Mouse (Mus musculus) 3134 (cell line): ENCODE results near the gene Nup210l.
"Not testable (repeated sequence)": the region's sequence is repeated elsewhere in the genome, so short reads cannot be mapped to it uniquely, and the experiment has no call there.

Experiments
- DNase-seq: peaks from one replicate; pipeline ENCODE4 v3.0.0-alpha.2; 2011; ENCODE audit warnings: low spot score; ENCODE audit not compliant: insufficient read length; ENCODE audit errors: extremely low read depth

Gene Nup210l

DNA sequence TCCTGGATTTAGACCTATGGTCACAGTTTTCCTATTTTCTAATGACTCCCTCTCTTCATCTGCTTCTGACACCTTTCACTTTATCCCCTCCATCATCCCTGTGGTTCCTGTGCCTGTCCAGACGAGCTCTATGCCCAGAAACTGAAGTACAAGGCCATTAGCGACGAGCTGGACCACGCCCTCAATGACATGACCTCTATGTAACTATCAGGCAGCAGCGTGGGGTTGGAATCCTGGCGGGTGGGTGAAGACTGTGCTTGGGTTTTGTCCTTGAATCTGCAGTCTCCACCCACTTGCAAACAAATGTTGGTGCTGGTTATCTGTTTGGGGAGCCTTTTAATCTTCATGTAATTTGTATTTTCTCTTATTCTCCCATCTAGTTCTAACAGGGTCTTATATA lies 13.0 kb upstream of the Nup210l start:
- no peak for DNase-seq

- no peak for DNase-seq
These were observed 9.5 kb upstream of the Nup210l start for GRCm38 (mm10) chr3:90094453-90094852.

- DNase-seq, result no peak
These were observed 6.0 kb upstream of the Nup210l start for GRCm38 (mm10) chr3:90097928-90098327.

- DNase-seq, result no peak
These were observed 2.9 kb upstream of the Nup210l start for GRCm38 (mm10) chr3:90101010-90101409.

DNA sequence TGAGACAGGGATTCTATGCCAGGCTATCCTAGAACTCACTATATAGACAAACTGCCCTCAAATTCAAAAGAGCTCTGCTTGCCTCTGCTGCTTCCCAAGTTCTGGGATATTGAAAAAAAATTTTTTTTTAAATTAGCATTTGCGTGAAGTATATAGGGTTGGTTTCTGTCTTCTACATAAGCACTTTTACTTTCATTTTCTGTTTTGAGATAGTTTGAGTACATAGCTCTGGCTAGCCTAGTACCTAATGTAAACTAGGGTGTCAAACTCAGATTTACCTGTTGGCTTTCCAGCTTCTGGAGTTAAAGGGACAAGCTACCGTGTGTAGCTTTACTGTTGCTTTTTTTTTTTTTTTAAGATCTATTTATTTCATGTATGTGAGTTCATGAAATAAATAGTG lies 2.3 kb upstream of the Nup210l start:
- no peak for DNase-seq

- no peak for DNase-seq
These were observed 1.7 kb upstream of the Nup210l start for GRCm38 (mm10) chr3:90102239-90102638.

DNA sequence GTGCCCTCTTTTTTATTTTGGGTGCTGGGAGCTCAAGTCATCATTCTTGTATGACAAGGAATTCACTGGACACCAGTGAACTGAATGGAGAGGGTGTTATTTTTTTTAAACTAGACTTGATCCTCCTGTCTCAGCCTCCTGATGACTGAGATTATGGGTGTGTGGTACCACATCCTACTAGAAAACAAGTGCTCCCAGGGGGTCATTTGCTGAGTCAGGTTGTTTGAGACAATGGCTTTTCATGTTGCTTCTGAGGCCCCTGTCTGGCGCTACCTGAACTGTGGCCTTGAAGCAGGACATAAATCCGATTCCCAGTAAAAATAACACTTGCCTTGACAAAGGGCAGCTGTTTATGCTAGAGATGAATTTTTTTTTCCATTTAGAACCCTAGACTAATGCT lies 756 bp upstream of the Nup210l start:
- DNase-seq, result no peak

DNA sequence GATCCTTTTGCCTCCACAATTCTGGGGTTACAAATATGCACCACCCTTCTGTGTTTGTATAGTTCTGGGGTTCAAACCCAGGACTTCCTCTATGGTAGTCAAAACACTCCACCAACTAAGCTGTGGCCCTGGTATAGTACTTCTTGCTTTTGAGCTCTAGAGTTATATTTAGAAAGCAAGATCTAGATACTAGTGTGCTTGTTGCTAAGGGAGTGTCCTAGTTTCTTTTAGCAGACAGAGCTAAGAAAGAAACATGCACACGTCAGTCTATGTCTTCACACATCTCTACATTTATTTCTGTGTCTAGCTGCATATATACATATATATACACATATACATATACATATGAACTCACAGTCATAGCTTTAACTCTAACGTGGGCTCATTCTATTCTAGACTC lies 7.8 kb downstream of the Nup210l start:
- no peak for DNase-seq

GRCm38 (mm10) chr3:90114342-90114741 lies 10.4 kb downstream of the Nup210l start:
- DNase-seq, result no peak

GRCm38 (mm10) chr3:90115526-90115925 lies 11.6 kb downstream of the Nup210l start:
- no peak for DNase-seq

- DNase-seq, result peak; percentile 70
These were observed 14.3 kb downstream of the Nup210l start for GRCm38 (mm10) chr3:90118132-90118790.

- not testable (repeated sequence) for DNase-seq
These were observed 18.1 kb downstream of the Nup210l start for GRCm38 (mm10) chr3:90122036-90122435.

GRCm38 (mm10) chr3:90125710-90126109 lies 21.8 kb downstream of the Nup210l start:
- DNase-seq, result no peak

DNA sequence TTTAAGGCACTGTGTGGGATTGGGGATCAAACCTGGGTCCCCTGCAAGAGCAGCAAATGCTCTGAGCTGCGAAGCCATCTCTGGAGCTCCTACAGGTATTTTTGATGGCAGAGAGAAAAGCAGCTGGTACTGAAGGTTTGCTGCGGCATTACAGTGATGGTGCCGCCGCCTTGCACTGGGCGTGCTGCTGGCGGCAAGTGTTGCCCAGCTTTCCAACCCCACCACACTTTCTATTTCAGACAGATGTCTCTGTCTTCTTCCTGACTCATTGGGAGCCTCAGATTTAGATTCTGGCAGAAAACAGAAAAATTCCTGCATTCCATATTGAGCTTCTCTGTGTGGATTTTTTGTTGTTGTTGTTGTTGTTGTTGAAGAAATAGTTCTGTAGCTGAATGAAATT lies 23.9 kb downstream of the Nup210l start:
- no peak for DNase-seq

DNA sequence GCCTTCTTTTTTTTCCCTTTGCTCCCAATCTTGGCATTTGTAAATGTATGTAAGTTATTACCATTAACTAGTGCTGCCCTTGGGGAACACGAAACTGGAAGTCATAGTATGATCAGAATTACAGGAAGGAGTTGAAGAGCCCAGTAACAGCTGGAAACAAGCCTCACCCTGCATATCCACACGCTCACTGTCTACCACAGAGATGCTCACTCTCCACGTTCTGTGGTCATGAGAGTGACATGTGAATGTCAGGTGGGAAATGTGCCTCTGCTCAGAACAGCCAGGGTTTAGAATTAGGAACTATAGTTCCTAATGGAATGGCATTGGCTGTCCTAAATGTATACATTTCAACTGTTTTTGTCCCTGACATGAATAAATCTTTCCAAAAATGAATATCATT lies 28.8 kb downstream of the Nup210l start:
- DNase-seq, result no peak

- DNase-seq, result no peak
These were observed 29.4 kb downstream of the Nup210l start for GRCm38 (mm10) chr3:90133331-90133730.

DNA sequence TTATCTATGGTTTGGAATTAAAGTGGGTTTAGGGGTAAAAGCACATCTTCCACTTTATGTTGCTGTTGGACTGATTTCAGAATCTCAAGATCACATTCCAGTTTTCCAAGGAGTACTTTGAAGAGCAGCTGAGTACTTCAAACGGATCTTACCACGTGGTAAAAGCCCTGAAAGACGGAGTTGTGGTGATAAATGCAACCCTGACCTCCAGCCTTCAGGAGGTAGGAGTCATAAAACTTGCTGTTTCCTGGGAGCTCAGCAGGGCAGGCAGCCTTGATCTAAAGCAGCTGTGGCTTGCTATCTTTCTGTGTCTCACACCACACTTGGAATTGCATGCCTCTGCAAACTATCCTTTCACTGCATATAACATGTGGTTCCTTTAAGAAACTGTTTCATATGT lies 30.6 kb downstream of the Nup210l start:
- no peak for DNase-seq

GRCm38 (mm10) chr3:90134993-90135392 lies 31.1 kb downstream of the Nup210l start:
- DNase-seq, result no peak

- no peak for DNase-seq
These were observed 32.7 kb downstream of the Nup210l start for GRCm38 (mm10) chr3:90136660-90137059.

- DNase-seq, result no peak
These were observed 33.7 kb downstream of the Nup210l start for GRCm38 (mm10) chr3:90137606-90138005.

- no peak for DNase-seq
These were observed 36.0 kb downstream of the Nup210l start for GRCm38 (mm10) chr3:90139962-90140361.

- no peak for DNase-seq
These were observed 41.5 kb downstream of the Nup210l start for GRCm38 (mm10) chr3:90145461-90145860.

- DNase-seq, result no peak
These were observed 42.7 kb downstream of the Nup210l start for GRCm38 (mm10) chr3:90146651-90147050.
